21 mouse cellular contexts compared by ENCODE assay signal in the genomic region with DNA sequence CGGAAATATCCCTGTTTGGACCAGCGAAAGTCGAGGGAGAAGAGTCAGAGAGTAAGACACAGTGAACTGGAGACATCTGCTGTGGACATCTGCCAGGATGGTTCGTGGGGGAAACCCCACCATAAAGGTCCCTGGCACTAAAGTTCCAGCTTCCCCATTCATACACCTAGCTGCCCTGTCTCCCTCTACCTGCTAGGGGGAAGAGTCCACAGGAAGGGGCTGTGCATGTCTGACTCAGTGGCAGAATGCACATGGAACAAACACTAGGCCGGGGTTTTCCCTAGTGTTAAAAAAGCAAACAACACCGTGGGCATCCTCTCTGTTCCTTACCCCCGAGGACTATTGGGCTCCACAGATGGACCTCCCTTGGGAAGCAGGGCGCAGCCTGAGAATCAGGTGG. TPM values are rescaled to one million over a fixed set of nuclear protein-coding genes. Genes with fewer than 3 reads are reported as not detected.
DNase-seq lines count a peak whose midpoint lies in the region; ATAC-seq lines count a peak whose summit lies in the region.
"Had no signal": no experiment of that assay in that cellular context is flagged by ENCODE, and none has a peak within 500 bp of the region (broad histone marks: within the 10 kb centered on the region; RNA-seq: fewer than 3 reads in every experiment).

No protein-coding gene starts in this region.

- H3K4me3 ChIP-seq in liver, embryonic 11.5 days (ENCODE audit: low read depth, low read length) = no peak overlapping the region
- no peak overlapping the region for H3K4me3 ChIP-seq in macrophage (ENCODE audit: inconsistent target)
- H3K4me3 ChIP-seq: embryonic facial prominence, embryonic 10.5 days; hindbrain, embryonic 10.5 days; midbrain, embryonic 10.5 days; stomach, embryonic 15.5 days had no signal

- DNase-seq in liver, embryonic 11.5 days (ENCODE audit: low spot score) = no peak
- no peak for DNase-seq in liver
- no peak for DNase-seq in frontal cortex, postnatal 36 days (ENCODE audit: low spot score in 2 of 2)
- DNase-seq in ovary, adult 18-20 months (ENCODE audit: low spot score) = no peak
- no peak for DNase-seq in cerebellum, postnatal 36 days
- DNase-seq: adrenal gland, postnatal 36 days; cerebellum, adult 2 months; gastrocnemius, postnatal 14 days; kidney, adult 18-20 months; kidney, postnatal 14 days; lung, postnatal 14 days; thymus, adult 18-20 months; thymus, postnatal 4 days had no signal

- H3K9me3 ChIP-seq in liver, embryonic 11.5 days (ENCODE audit: control insufficient read depth, low read length) = no peaks in the 10 kb centered on the region
- H3K9me3 ChIP-seq: embryonic facial prominence, embryonic 10.5 days; hindbrain, embryonic 10.5 days; midbrain, embryonic 10.5 days; stomach, embryonic 15.5 days had no signal

- H3K79me2 ChIP-seq in macrophage (ENCODE audit: inconsistent target) = peaks cover 74% of the 10 kb centered on the region

- no peaks in the 10 kb centered on the region for H3K27me3 ChIP-seq in liver, embryonic 11.5 days (replicated peaks; ENCODE audit: control insufficient read depth, insufficient read depth, low read length)
- H3K27me3 ChIP-seq: stomach, embryonic 15.5 days had no signal

- H3K4me2 ChIP-seq in liver, embryonic 11.5 days = no peak overlapping the region; the same call in 1 of the 2 replicates

- WGBS in liver, embryonic 11.5 days = 74% methylated on average over 8 of the region's 8 CpGs
- 65% methylated on average over 8 of the region's 8 CpGs for WGBS in macrophage (ENCODE audit: missing documents)

- H3K9ac ChIP-seq in liver, embryonic 11.5 days (ENCODE audit: low read depth, low read length) = no peak overlapping the region
- H3K9ac ChIP-seq: stomach, embryonic 15.5 days had no signal

- H3K36me3 ChIP-seq in liver, embryonic 11.5 days (ENCODE audit: control insufficient read depth, insufficient read depth, low read length) = no peaks in the 10 kb centered on the region
- no peaks in the 10 kb centered on the region for H3K36me3 ChIP-seq in macrophage (ENCODE audit: inconsistent target)
- H3K36me3 ChIP-seq: embryonic facial prominence, embryonic 10.5 days; hindbrain, embryonic 10.5 days; midbrain, embryonic 10.5 days; stomach, embryonic 15.5 days had no signal

- peaks cover 47% of the 10 kb centered on the region for H3K4me1 ChIP-seq in liver, embryonic 11.5 days (replicated peaks; ENCODE audit: control insufficient read depth, insufficient read depth, low read length)

- H3K27ac ChIP-seq in liver, embryonic 11.5 days (ENCODE audit: low read depth, low read length) = peak overlapping the region; percentile 81
- H3K27ac ChIP-seq in macrophage = peak overlapping the region; percentile 93
- H3K27ac ChIP-seq: embryonic facial prominence, embryonic 10.5 days; hindbrain, embryonic 10.5 days; hindbrain, postnatal 0 days; midbrain, embryonic 10.5 days had no signal

- ATAC-seq in liver, embryonic 11.5 days (replicated peaks; ENCODE audit: low FRiP score) = no peak
- peak; percentile 30 for ATAC-seq in CD4-positive, CD25-positive, alpha-beta regulatory T cell, adult 4 months
- ATAC-seq in inflammation-experienced regulatory T-cells, adult 6 months = peak; percentile 37
- ATAC-seq: hindbrain, postnatal 0 days had no signal

RNA-seq across cellular contexts. Expression of a gene that starts 2.9 kb away (rescaled TPM):
- polyA plus RNA-seq in liver, embryonic 11.5 days (2014; fragmentation: Nextera tagmentation; extraction: Ambion mirVana) = 48.2 and 51.5 TPM in 2 replicates
- 10 to 100 TPM; 51.9 to 73.2 TPM for polyA plus RNA-seq in CD4-positive, CD25-positive, alpha-beta regulatory T cell, adult 4 months (2017; shearing (Covaris generic))
- polyA plus RNA-seq in inflammation-experienced regulatory T-cells, adult 6 months (2017; shearing (Covaris generic)) = 10 to 100 TPM; 42.6 to 56.8 (median 45.7) TPM
- total RNA-seq in macrophage (2018; cell fraction: chromatin; rRNA removed) = 10 to 100 TPM; 21.4 to 95.1 (median 52.9) TPM
- 10 to 100 TPM; 25.4 to 71.0 (median 45.4) TPM for total RNA-seq in macrophage (2018; cell fraction: cytosol; rRNA removed)
- 10 to 100 TPM; 23.3 to 93.1 (median 48.3) TPM for total RNA-seq in macrophage (2018; cell fraction: nucleus; rRNA removed)
- 28.7 to 54.6 TPM (median 46.3 TPM) in 3 replicates for polyA plus RNA-seq in macrophage (2018)
